Mouse (Mus musculus) ES-E14 (cell line): ENCODE measurements around the gene Ccdc114.

Source experiments
- HCFC1 ChIP-seq: IDR thresholded peaks from 2 replicates; pipeline ENCODE4 v1.6.1; 2012; ENCODE audit warnings: low read length, inconsistent platforms, borderline replicate concordance; ENCODE audit not compliant: insufficient read depth
- MAFK ChIP-seq: IDR thresholded peaks from 2 replicates; pipeline ENCODE4 v1.6.1; 2014; ENCODE audit warnings: mild to moderate bottlenecking, low read depth, low read length, inconsistent platforms; ENCODE audit not compliant: insufficient read depth
- ZC3H11A ChIP-seq: IDR thresholded peaks from 2 replicates; pipeline ENCODE4 v1.6.1; 2012; ENCODE audit warnings: low read depth, mild to moderate bottlenecking, inconsistent platforms, low read length, borderline replicate concordance
- ZNF384 ChIP-seq: IDR thresholded peaks from 2 replicates; pipeline ENCODE4 v1.6.1; 2012; ENCODE audit warnings: low read depth, low read length, inconsistent platforms

DNA sequence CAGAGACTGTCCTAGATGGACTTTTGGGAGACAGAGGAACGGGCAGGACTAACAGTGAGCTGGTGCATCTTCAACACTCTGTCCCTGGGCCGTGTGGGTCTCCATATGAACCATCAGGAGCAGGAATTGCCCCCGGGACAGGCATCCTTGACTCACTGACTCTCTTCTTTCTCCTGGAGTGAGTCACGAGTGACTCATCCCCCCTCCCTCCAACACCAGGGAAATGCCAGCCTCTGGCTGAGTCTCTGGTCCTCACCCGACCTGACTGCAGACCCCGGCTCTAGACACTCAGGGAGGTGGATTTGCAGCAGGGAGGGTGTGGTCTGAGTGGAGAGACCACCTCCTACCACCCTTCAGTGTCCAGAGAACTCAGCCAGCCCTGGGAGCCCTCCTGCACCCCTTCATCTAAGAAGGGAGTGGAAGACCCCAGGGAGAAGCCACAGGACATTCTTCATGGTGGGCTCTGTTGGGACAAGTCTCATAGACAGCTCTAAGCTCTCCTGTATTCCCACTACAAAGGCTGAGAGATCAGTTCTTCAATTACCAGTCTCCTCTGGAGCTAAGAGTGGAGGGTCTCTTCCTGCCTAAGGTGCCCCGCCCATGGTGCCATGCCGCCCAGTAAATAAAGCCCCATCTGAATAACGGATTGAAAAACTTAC, 3.2 kb upstream of the Ccdc114 start:
- no peak for TF ChIP-seq ZC3H11A
- TF ChIP-seq HCFC1, result no peak
- no peak for TF ChIP-seq ZNF384
- TF ChIP-seq MAFK, result no peak
